Mouse (Mus musculus): Measurements from ENCODE around the gene Fbxo41.

DNA sequence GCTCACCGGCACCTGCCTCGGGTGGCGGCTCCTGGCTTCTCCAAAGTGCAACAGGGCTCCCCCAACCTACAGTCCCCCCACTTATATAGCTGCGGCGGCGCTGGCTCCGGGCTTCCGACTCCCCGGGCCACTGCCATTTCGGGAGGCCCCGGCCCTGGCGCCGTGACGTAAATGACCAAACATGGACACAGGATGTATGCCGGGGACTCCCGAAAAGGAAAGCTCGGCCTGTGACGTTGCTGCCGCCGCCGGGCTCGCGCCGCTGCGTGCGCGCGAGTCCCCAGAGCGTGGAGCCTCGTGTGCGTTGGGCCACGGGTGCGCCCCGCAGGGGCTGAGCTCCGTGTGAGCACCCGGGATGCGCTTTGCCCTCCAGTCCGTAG lies 10.7 kb upstream of the Fbxo41 start, which contains the start of gene Egr4:
- no peak for TF ChIP-seq CTCF (IDR thresholded peaks at IDR 0.05; ENCODE audit: extremely low read depth, insufficient read length, insufficient replicate concordance, low read depth, low read length)
- no peak for TF ChIP-seq POLR2A (IDR thresholded peaks at IDR 0.05; ENCODE audit: low read depth, low read length)

Measured in small intestine, adult 2 months (tissue).